Mouse (Mus musculus): ENCODE results near the gene Syngr2. TPM values are rescaled to one million over a fixed set of nuclear protein-coding genes. Genes with fewer than 3 reads are reported as not detected.
A peak's percentile ranks its signal among the peaks of the same experiment; 100 is the strongest.
"Not testable (repeated sequence)": the region's sequence is repeated elsewhere in the genome, so short reads cannot be mapped to it uniquely, and the experiment has no call there.

Gene Syngr2
- total RNA-seq, 2 experiments from 2014 or later = 12.3 to 12.4 TPM

DNA sequence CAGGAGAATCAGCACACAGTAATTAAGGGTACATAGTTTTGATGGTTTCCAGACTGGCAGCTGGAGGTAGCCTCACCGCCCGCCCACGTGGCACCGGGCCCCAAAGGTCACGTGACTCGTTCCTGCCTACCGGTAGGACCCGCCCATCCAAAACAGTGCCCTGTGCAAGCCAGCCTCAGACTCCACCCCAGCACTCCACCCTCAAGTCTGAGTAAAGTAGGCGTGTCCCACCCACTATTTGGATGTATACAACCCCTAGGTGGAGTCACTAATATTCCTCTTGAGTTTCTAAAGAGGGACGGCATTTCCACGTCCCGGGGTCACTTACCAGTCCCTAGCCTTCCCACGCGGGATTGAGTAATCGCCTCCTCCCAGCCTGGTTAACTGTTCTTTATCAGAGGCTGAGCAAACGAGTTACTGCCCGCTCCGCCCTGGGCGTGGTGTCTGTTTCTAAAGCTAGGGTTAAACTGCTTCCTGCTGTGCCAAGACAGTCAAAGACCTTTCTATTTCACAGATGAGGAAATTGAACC lies 28.8 kb upstream of the Syngr2 start:
- DNase-seq (ENCODE audit: low spot score in 2 of 2) = no peak

DNA sequence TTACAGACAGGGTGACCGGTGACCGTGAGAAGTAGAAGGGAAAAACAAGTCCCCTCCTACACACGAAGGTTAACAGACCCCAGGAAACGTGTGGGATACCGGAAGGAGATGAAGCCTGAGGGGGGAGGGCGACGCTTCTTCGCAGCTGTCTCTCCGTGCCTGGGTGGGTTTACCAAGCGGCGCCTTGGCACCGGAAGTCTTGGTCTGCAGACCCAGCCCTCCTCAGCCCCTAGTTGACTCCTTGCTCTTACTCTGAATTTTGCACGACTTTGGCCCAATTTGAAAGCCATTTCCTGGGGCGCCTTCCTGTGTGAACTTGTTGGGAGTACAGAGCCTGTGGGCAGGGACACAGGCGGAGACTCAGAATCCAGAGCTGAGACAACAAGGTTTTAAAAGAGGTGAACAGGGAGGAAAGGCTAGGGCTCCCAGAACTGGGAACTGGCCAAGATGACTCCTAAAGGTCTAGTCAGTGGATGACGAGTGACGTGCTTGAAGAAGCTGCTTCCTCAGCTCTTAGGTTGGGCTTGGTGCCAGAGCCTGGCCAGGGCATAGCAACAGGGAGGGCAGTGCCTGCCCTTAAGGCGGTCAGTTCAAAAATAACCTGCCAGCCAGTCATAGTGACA lies 28.2 kb upstream of the Syngr2 start:
- DNase-seq (ENCODE audit: low spot score in 2 of 2) = no peak

DNA sequence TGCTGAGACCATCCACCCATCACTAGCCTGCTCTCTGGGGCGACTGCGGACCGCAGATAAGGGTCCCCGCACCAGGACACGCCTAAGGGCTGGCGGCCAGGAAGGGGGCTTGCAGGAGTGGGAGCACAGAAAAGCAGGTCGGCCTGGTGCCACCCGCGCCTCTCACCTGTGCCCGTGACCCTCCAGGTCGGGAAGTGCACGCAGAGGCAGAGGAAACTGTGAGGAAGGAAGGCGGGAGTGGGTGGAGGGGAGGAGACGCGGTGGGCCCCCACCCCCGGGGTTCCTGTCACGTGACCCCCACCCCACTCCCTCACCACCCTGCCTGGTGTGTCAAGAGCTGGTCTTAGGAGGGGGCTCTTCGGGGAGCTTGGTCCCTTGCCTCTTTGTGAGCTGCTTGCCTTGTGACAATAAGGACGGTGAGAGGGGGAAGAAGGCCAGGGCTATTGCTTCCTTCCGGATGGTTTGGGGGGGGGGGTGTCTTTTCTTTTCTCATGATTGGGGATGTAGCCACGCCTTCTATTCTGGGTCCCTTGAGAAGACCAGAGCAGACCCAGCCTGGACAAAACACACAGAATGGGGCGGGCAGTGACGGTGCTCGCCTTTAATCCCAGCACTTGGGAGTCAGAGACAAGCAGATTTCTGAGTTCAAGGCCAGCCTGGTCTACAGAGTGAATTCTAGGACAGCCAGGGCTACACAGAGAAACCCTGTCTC lies 27.3 kb upstream of the Syngr2 start, which contains the start of the genes Tmc8 and Tmc6:
Tmc8 (plus strand) TSS at position 84 of the 712 bp plus-strand sequence.
Tmc6 (minus strand) TSS at position 206 of the 712 bp plus-strand sequence.
- no peak for DNase-seq (ENCODE audit: low spot score in 2 of 2)

DNA sequence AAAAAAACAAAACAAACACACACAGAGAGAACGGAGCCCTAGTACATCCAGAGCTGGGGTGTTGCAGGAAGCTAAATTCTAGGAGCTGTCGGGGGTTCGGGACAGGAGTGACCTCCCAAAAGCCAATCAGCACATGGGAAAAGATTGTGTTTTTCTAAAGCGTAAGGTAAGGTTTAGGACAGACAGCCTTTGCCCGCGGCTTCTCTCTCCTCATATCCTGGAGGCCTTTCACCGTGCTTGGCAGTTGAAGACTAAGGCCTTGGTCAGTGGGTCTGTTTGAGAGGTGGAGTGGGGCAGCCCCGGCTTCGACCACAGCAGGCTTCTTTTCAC lies 26.8 kb upstream of the Syngr2 start:
- DNase-seq (ENCODE audit: low spot score in 2 of 2) = no peak

DNA sequence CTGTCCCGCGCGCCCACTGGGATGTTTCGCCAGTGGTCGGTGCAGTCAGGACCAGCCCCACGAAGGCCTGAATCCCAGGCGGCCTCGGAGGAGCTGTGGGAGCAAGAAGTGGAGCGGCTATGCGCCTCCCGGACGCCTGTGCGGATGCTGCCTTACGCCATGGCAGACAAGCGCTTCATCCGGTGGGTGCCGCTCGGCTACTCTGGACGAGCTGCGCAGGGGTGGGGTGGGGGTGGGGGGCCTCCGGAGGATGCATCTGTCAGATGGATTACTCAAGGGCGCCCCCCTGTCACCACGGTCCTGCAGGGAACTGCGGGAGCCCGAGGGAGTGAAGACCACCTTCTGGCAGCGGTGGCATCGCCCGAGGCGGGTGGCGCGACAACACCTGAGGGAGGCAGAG lies 26.4 kb upstream of the Syngr2 start:
- no peak for DNase-seq (ENCODE audit: low spot score in 2 of 2)

DNA sequence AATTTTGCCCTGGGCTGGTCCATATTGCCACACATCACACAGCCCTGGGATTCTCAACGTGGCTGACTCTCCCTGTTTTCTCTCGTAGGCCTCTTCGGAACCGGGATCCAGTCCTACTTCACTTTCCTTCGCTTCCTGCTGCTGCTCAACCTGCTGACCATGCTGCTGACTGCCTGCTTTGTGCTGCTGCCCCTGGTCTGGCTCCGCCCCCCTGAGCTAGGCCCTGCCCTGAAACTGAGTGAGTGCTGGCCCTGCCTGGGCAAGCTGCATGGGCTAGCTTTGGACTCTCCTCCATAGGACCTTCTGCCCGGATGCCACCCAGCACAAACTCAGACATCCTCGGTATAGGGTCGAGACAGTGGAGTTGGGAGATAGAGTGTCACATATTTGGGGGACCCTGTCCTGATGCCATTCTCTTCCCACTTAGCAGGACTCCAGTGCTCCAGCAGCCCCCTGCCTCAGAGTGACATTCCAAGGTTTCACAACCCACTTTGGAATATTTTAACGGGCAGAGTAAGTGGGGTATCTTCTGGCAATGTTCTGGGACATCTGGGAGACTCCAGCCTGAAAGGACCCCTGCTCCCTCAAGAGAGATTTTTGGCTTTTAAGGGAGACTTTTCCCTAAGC lies 25.7 kb upstream of the Syngr2 start:
- DNase-seq (ENCODE audit: low spot score in 2 of 2) = no peak

DNA sequence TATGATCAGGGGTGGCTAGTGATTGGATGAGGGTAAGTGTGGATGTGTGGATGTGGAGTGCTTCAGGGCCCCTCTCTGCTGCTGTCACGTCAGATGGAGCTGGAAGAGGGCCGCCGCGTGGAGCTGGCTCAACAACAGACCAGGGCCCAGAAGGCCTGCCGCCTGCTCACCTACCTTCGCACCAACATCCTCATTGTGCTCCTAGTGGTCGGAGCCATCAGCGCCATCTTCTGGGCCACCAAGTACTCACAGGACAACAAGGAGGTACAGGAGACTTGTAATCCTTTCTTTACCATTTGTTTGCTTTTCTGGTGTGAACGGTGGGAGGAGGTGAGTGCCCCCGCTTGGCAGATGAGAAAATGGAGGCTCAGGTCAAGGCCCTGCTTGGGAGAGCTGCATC lies 23.2 kb upstream of the Syngr2 start:
- peak in 1 of 2 experiments; percentile 77 for DNase-seq (ENCODE audit: low spot score in 2 of 2)

DNA sequence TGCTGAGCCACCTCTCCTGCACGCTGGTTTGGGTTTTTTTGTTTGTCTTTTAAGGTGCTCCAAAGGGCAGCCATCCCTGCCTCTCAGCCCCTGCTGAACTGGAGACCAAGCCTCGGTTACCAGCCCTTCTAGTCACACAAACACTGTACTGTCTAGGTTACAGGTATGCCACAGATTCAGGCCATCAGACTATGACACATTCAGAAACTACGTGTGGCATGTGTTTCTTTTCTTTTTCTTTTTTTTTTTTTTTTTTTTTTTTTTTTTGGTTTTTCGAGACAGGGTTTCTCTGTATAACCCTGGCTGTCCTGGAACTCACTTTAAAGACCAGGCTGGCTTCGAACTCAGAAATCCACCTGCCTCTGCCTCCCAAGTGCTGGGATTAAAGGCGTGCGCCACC lies 21.0 kb upstream of the Syngr2 start:
- not testable (repeated sequence) for DNase-seq (ENCODE audit: low spot score in 2 of 2)

DNA sequence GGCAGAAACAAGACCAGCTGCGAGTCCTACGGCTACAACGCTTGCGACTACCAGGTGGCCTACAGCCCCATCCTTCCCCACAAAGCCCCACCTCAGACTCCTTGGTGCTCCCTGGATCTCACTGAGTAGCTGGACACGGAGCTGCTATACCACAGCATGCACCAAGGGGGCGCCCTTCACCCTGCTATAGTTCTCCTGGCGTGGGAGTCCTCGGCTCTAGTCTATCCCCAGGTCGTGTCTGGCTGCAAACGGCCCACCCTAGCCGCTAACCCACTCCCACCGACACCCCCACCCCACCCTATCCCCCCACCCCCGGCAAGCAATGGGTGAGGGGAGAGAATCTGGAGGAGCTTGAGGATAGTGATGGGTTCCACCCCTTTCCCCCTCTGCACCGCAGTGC lies 19.2 kb upstream of the Syngr2 start:
- peak in 1 of 2 experiments; percentile 70 for DNase-seq (ENCODE audit: low spot score in 2 of 2)

DNA sequence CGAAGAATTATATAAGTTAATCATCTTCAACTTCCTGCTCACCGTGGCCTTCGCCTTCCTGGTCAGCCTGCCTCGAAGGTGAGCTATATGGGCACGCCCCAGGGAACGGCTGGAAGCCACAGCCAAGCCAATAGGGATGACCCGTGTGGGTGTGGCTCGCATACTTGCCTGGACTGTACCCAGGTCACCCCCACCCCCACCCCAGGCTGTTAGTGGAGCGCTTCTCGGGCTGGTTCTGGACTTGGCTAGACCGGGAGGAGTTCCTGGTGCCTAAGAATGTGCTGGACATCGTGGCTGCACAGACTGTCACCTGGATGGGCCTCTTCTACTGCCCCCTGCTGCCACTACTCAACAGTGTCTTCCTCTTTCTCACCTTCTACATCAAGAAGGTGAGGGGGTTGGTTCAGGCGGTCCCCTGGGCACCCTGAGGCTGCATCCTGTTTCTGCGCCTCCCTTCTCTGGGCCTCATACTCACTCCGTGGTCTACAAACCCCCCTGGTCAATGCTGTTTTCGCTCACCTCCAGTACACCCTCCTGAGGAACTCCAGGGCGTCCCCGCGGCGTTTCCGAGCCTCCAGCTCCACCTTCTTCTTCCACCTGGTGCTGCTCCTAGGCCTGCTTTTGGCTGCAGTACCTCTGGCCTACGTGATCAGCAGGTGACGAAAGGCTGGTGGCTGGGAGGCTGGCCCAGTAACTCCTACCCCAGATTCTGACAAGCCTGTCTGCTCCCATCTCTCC lies 18.6 kb upstream of the Syngr2 start:
- no peak for DNase-seq (ENCODE audit: low spot score in 2 of 2)

DNA sequence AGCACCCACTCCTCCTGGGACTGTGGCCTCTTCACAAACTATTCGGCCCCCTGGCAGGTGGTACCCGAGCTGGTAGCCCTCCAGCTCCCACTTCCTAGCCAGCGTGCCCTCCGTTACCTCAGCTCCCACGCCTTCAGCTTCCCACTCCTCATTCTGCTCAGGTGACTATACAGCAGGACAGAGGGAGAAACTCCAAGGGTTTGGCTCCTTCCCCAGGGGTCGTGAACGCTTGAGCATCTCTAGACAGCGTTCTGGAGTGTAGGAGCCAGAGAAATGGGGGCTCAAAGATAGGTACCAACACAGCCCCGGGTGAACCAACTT lies 18.1 kb upstream of the Syngr2 start:
- DNase-seq (ENCODE audit: low spot score in 2 of 2) = no peak

DNA sequence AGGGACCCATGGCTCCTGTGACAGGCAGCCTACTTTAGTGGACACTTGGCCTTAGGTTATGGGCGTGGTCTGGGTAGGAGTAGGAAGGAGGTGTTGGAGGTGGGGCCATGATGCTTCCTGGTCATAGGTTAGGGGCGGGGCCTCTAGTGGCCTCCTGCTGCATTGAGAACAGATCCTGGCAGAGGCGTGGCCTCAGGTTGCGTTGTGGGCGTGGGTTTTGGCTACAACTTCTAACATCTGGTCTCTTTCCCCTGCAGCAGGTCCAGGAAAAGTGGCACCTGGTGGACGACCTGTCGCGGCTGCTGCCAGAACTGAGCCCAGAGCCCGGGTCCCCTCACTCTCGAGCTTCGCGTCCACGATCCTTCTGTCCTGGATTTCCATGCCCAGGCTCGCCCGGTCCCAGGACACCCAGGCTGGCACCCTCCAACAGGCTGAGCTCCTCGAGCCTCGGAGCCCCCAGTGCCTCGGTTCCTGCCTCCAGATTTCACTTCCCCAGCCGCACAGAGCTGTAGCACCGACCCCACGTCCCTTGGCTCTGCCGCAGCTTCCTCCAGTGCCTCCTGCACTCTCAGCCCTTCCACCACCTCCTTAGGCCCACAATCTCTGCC lies 17.1 kb upstream of the Syngr2 start:
- no peak for DNase-seq (ENCODE audit: low spot score in 2 of 2)

DNA sequence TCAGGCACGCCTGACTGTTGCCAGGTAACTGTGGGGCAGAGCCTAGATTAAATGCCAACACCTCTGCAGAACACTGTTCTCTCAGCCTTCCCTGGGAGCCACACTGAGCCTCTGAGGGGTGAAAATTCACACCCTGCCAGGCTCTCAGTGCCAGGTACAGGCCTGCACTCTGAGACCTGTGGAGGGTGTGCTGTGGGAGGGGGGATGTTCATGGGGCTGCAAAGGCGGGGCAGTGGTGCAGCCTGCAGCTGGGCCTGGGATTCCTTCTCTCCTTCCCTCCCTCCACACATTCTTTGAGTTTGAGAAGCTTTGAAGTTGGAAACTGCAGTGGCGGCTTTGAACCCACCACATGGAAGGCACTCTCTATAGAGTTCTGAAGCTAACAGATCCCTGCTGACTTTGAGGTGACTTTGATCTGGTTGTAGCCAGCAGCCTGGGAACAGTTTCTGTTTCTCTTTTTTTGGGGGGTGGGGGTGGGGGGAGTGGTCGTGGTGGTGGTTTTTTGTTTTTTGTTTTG lies 15.4 kb upstream of the Syngr2 start:
- no peak for DNase-seq (ENCODE audit: low spot score in 2 of 2)

DNA sequence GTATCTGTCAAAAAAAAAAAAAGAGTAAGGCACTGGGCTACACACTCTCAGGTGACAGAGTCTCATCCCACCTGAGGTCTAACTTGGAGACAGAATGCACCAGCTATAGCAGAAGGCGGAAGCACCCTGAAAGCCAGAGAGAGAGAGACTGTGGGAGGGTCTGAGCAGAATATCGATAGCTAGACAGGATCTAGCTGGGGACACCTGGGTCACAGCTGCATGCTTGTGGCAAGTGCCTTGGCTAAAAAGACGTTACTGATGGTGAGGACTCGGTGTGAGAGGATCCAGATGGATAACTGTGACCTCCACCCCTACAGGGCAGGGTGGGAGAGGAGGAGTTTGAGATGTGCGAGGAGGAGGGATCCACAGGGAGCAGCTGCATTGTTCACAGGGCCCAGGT lies 12.5 kb upstream of the Syngr2 start:
- DNase-seq (ENCODE audit: low spot score in 2 of 2) = no peak

DNA sequence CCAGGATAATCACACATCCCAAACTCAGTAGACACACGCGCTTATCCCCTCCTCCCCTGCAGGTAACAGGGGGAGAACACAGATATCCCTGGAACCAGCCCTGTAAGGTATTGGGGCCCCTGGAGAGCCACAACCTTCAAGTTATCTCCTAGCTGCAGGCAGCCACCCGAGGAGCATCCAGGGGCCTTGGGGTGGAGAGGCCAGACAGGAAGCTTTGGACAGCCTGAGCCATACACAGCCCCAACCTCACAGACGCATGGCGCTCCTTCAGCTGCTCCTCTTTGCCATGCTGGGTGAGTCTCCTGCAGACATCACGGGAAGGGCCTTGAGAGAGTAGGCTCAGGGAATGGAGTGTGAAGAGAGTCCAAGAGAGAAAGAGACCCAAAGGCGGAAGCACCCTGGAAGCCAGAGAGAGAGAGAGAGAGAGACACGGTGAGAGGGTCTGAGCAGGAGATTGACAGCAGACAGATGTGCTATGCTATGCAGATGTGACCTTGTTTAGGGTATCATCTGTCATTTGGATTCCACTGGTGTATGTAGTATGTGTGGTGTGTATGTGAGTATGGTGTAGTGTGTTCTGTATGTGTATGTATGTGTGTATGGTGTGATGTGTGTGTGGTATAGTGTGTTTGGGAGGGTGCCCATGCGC lies 11.8 kb upstream of the Syngr2 start, which contains the start of gene 6030468B19Rik:
6030468B19Rik (plus strand) TSS at position 150 of the 649 bp plus-strand sequence.
- no peak for DNase-seq (ENCODE audit: low spot score in 2 of 2)

DNA sequence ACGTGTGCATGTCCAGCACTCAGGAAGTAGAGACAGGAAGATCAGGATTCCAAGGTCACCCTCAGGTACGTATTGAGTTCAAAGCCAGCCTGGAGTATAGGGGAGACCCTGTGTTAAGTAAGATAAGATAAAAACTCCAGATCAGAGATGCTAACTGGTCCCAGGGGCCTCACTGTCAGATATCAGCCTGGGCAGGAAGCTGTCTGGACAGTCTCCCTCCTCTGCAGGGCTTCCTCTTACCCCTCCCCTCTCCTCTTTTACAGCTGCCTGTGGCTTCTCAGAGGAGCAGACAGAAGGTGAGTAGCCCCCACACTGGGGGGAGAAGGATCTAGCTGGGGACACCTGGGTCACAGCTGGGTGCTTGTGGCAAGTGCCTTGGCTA lies 11.3 kb upstream of the Syngr2 start:
- DNase-seq (ENCODE audit: low spot score in 2 of 2) = no peak

DNA sequence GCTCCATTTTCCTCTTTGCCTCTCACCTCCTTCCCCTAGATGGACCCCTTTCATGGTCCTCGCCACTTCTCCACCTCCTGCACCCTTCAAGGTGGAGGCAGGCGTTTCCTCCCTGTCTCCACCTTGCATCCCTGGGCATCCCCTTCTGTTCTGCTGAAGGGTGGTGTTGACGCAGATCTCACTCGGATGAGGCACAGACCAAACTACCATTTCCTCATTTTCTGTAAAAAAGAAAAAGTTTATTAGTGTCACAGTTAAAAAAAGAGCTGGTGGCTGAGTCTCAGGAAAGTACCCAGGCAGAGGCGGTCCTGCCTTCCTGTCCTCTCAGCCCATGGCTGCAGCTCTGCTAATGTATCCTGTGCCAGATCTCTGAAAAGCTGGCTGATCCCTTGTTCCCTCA lies 10.3 kb upstream of the Syngr2 start:
- DNase-seq (ENCODE audit: low spot score in 2 of 2) = no peak

DNA sequence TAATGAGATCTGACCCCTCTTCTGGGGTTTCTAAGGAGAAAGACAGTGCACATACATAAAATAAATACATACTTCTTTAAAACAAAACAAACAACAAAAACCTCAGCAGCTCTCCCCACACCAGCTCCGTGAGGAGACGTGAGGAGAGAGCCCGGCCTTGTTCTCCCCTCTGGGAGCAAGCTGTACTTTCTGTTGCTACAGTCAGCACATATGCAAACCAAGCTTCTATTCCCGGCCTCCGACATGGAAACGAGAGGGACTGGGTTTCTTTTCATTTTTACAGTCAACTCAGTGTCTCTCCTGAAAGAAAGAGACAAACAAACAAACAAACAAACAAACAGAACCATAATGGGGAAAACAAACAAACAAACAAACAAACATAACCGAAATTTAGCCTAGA lies 9.4 kb upstream of the Syngr2 start:
- DNase-seq (ENCODE audit: low spot score in 2 of 2) = no peak

DNA sequence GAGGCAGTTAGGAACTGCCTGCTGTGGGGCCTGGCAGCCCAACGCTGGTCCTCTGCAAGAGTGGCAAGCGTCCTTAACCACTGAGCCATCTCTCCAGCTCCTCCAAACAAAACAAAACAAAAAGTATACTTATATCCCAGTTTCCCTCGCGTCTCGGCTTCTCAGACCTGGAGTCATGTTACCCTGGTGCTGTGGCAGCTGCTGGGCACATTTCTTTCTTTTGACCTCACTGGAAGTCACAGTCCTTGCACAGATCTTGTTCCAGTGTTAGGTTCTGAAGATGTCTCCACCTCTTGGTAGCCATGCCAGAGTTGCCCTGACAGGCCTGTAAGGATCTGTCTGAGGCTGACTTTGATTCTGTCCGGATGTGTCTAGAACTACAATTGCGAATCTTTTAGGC lies 7.8 kb upstream of the Syngr2 start:
- DNase-seq (ENCODE audit: low spot score in 2 of 2) = no peak

DNA sequence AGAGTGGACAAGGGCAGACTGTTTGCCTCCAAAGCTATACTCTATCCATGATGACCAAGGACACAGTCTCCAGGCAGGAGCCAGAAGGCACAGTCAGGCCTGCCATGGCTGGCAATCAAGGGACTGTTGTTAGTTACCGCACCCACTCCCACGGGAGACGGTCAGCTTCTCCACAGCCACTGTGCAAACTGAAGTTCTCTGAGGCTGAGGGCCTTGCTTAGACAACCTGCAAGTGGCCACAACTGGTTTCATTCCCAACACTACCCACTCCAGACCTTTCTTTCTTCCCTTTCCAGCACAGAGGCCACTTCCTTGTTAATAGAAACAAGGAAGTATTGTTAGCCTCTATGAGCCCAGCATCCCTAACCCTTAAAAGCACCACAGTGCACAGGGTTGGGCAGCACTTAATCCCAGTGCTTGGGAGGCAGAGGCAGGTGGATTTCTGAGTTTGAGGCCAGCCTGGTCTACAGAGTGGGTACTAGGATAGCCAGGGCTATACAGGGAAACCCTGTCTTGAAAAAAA lies 6.2 kb upstream of the Syngr2 start:
- DNase-seq (ENCODE audit: low spot score in 2 of 2) = no peak
